Mouse (Mus musculus) mouse trophoblast stem cell (cell line): Measurements from ENCODE around the gene Hao2.

ENCODE experiments used
- in situ Hi-C, 2 experiments: fragments of 300-500 bp; cut with MseI, MboI; formaldehyde crosslinking; loops; 2 replicates in 1 of 2; 3 replicates in 1 of 2; pipeline ENCODE4 v1.15.1; 2025

The Hao2 gene

GRCm38 (mm10) chr3:98893057-98893772, at the start of gene Hao2:
Hao2 (minus strand) TSS chr3:98893239.
- in situ Hi-C loops, result no loop called here

GRCm38 (mm10) chr3:98941601-98942000, 48.6 kb upstream of the Hao2 start:
- in situ Hi-C loops, result no loop called here

- in situ Hi-C loops, result no loop called here
These were observed 48.1 kb upstream of the Hao2 start for GRCm38 (mm10) chr3:98941066-98941551.

- in situ Hi-C loops, result no loop called here
These were observed 47.2 kb upstream of the Hao2 start for GRCm38 (mm10) chr3:98940225-98940624.

- in situ Hi-C loops, result no loop called here
These were observed 43.4 kb upstream of the Hao2 start for GRCm38 (mm10) chr3:98936446-98936845.

GRCm38 (mm10) chr3:98934601-98935000, 41.6 kb upstream of the Hao2 start:
- in situ Hi-C loops, result no loop called here

- in situ Hi-C loops, result no loop called here
These were observed 41.0 kb upstream of the Hao2 start for GRCm38 (mm10) chr3:98934041-98934440.

- in situ Hi-C loops, result no loop called here
These were observed 39.4 kb upstream of the Hao2 start for GRCm38 (mm10) chr3:98932421-98932820.

GRCm38 (mm10) chr3:98931836-98932235, 38.8 kb upstream of the Hao2 start:
- in situ Hi-C loops, result no loop called here

GRCm38 (mm10) chr3:98920417-98920816, 27.4 kb upstream of the Hao2 start:
- in situ Hi-C loops, result no loop called here

- in situ Hi-C loops, result loop anchor here in 1 of 2 experiments (5.0 kb wide), 1 partner anchor 60 kb away; no protein-coding TSS in a partner anchor
These were observed 24.2 kb upstream of the Hao2 start for GRCm38 (mm10) chr3:98917260-98917659.

- in situ Hi-C loops, result loop anchor here in 1 of 2 experiments (5.0 kb wide), 1 partner anchor 60 kb away; no protein-coding TSS in a partner anchor
These were observed 23.8 kb upstream of the Hao2 start for GRCm38 (mm10) chr3:98916856-98917255.

- in situ Hi-C loops, result loop anchor here in 1 of 2 experiments (5.0 kb wide), 1 partner anchor 62 kb away; no protein-coding TSS in a partner anchor
These were observed 22.6 kb upstream of the Hao2 start for GRCm38 (mm10) chr3:98915659-98916058.

GRCm38 (mm10) chr3:98913591-98913990, 20.6 kb upstream of the Hao2 start:
- in situ Hi-C loops, result loop anchor here in 1 of 2 experiments (5.0 kb wide), 1 partner anchor 64 kb away; no protein-coding TSS in a partner anchor

- in situ Hi-C loops, result no loop called here
These were observed 4.6 kb upstream of the Hao2 start for GRCm38 (mm10) chr3:98897606-98898005.

- in situ Hi-C loops, result no loop called here
These were observed 2.1 kb upstream of the Hao2 start for GRCm38 (mm10) chr3:98895071-98895601.

GRCm38 (mm10) chr3:98890430-98890829, 2.6 kb downstream of the Hao2 start:
- in situ Hi-C loops, result no loop called here

- in situ Hi-C loops, result no loop called here
These were observed 4.8 kb downstream of the Hao2 start for GRCm38 (mm10) chr3:98888206-98888605.

- in situ Hi-C loops, result no loop called here
These were observed 12.2 kb downstream of the Hao2 start for GRCm38 (mm10) chr3:98880831-98881230.

- in situ Hi-C loops, result no loop called here
These were observed 12.8 kb downstream of the Hao2 start for GRCm38 (mm10) chr3:98880216-98880615.

GRCm38 (mm10) chr3:98868219-98868618, 24.8 kb downstream of the Hao2 start:
- in situ Hi-C loops, result no loop called here

- in situ Hi-C loops, result no loop called here
These were observed 30.2 kb downstream of the Hao2 start for GRCm38 (mm10) chr3:98862800-98863199.

- in situ Hi-C loops, result no loop called here
These were observed 33.5 kb downstream of the Hao2 start, which contains the start of gene Hsd3b1 for GRCm38 (mm10) chr3:98859576-98859975. Hsd3b1 (minus strand) TSS chr3:98859794.
